Comparison of ENCODE assay signal across 20 mouse cellular contexts in genomic region chr10:122756879-122757530, GRCm38 (mm10).
A peak's percentile ranks its signal among the peaks of the same experiment; 100 is the strongest.
DNase-seq lines count a peak whose midpoint lies in the region; ATAC-seq and TF ChIP-seq lines count a peak whose summit lies in the region.
"Had no signal": no experiment of that assay in that cellular context is flagged by ENCODE, and none has a peak within 500 bp of the region (broad histone marks: within the 10 kb centered on the region; RNA-seq: fewer than 3 reads in every experiment).

No protein-coding gene starts in this region.

- TF ChIP-seq POLR2A in spleen, adult 2 months (IDR thresholded peaks at IDR 0.05; ENCODE audit: low read depth, low read length), result no peak

- peak; percentile 19 for DNase-seq in adrenal gland, postnatal 14 days
- DNase-seq in adrenal gland, postnatal 4 days (ENCODE audit: low spot score in 2 of 2), result no peak
- no peak for DNase-seq in kidney, postnatal 14 days
- DNase-seq in spleen, adult 2 months (ENCODE audit: low read depth in 1 of 2, low spot score in 2 of 2), result no peak
- DNase-seq in spleen, postnatal 10 days (ENCODE audit: low spot score in 2 of 2), result no peak
- DNase-seq in limb, embryonic 11.5 days (ENCODE audit: low spot score), result peak; percentile 70
- DNase-seq: adrenal gland, postnatal 36 days; cerebellum, adult 8-10 months; gastrocnemius, postnatal 14 days; heart, postnatal 14 days had no signal

- 0 out of 2 replicates have a peak, but pooled peaks have one; percentile 40 for ATAC-seq in kidney, embryonic 15.5 days (replicated peaks; ENCODE audit: low FRiP score)
- no peak for ATAC-seq in limb, embryonic 11.5 days (ENCODE audit: insufficient number of reproducible peaks, low FRiP score, low TSS enrichment, low read depth)
- no peak for ATAC-seq in hindbrain, embryonic 13.5 days (ENCODE audit: low FRiP score)
- ATAC-seq: intestine, postnatal 0 days; midbrain, embryonic 15.5 days had no signal

- no peaks in the 10 kb centered on the region for H3K9me3 ChIP-seq in kidney, embryonic 15.5 days (replicated peaks)
- H3K9me3 ChIP-seq in limb, embryonic 11.5 days (ENCODE audit: control insufficient read depth, low read length), result no peaks in the 10 kb centered on the region
- H3K9me3 ChIP-seq in hindbrain, embryonic 13.5 days, result no peaks in the 10 kb centered on the region
- H3K9me3 ChIP-seq: embryonic facial prominence, embryonic 15.5 days; forebrain, embryonic 10.5 days; limb, embryonic 13.5 days; liver, embryonic 15.5 days; midbrain, embryonic 15.5 days had no signal

- H3K4me2 ChIP-seq in kidney, embryonic 15.5 days, result peak overlapping the region; percentile 24; the same call in 1 of the 2 replicates
- H3K4me2 ChIP-seq in limb, embryonic 11.5 days (ENCODE audit: low read depth, severe bottlenecking), result peak overlapping the region; percentile 20; the same call in 1 of the 2 replicates
- H3K4me2 ChIP-seq in hindbrain, embryonic 13.5 days, result no peak overlapping the region
- H3K4me2 ChIP-seq: embryonic facial prominence, embryonic 15.5 days; hindbrain, embryonic 14.5 days; limb, embryonic 13.5 days; liver, embryonic 15.5 days; midbrain, embryonic 15.5 days had no signal

- H3K27ac ChIP-seq in kidney, embryonic 15.5 days, result peak overlapping the region; percentile 88
- 0 out of 2 replicates have a peak overlapping the region, but pooled peaks have one; percentile 26 for H3K27ac ChIP-seq in spleen, adult 2 months (ENCODE audit: insufficient read depth, low read length)
- H3K27ac ChIP-seq in limb, embryonic 11.5 days (replicated peaks; ENCODE audit: low read depth, low read length), result peak overlapping the region; percentile 83
- H3K27ac ChIP-seq in hindbrain, embryonic 13.5 days, result no peak overlapping the region
- H3K27ac ChIP-seq: embryonic facial prominence, embryonic 15.5 days; forebrain, embryonic 10.5 days; hindbrain, embryonic 14.5 days; layer of hippocampus, adult 2 months; limb, embryonic 13.5 days; liver, embryonic 15.5 days; midbrain, embryonic 15.5 days had no signal

- H3K27me3 ChIP-seq in kidney, embryonic 15.5 days, result no peaks in the 10 kb centered on the region
- H3K27me3 ChIP-seq in spleen, adult 2 months (ENCODE audit: control insufficient read depth, insufficient read depth, low read length), result no peaks in the 10 kb centered on the region
- H3K27me3 ChIP-seq in limb, embryonic 11.5 days (ENCODE audit: control insufficient read depth, insufficient read depth, low read length), result no peaks in the 10 kb centered on the region
- H3K27me3 ChIP-seq in hindbrain, embryonic 13.5 days, result no peaks in the 10 kb centered on the region
- H3K27me3 ChIP-seq: embryonic facial prominence, embryonic 15.5 days; limb, embryonic 13.5 days; liver, embryonic 15.5 days; midbrain, embryonic 15.5 days had no signal

- H3K9ac ChIP-seq in kidney, embryonic 15.5 days, result no peak overlapping the region
- H3K9ac ChIP-seq in limb, embryonic 11.5 days (ENCODE audit: low read length), result no peak overlapping the region
- H3K9ac ChIP-seq in hindbrain, embryonic 13.5 days, result no peak overlapping the region
- H3K9ac ChIP-seq: embryonic facial prominence, embryonic 15.5 days; hindbrain, embryonic 14.5 days; limb, embryonic 13.5 days; liver, embryonic 15.5 days; midbrain, embryonic 15.5 days had no signal

- WGBS in kidney, embryonic 15.5 days, result 17% methylated on average over 7 of the region's 7 CpGs
- 75% methylated on average over 7 of the region's 7 CpGs for WGBS in spleen, adult 2 months
- 4% methylated on average over 7 of the region's 7 CpGs for WGBS in limb, embryonic 11.5 days
- WGBS in hindbrain, embryonic 13.5 days, result 25% methylated on average over 7 of the region's 7 CpGs

- no peak for TF ChIP-seq CTCF in spleen, adult 2 months (IDR thresholded peaks at IDR 0.05; ENCODE audit: extremely low read depth, insufficient read depth, insufficient read length, insufficient replicate concordance)

- peaks cover 50% of the 10 kb centered on the region for H3K4me1 ChIP-seq in kidney, embryonic 15.5 days
- H3K4me1 ChIP-seq in spleen, adult 2 months (ENCODE audit: control insufficient read depth, insufficient read depth, insufficient read length), result peaks cover 4% of the 10 kb centered on the region; the same call in 1 of the 2 replicates
- H3K4me1 ChIP-seq in limb, embryonic 11.5 days (ENCODE audit: control insufficient read depth, insufficient read depth, low read length), result peaks cover 32% of the 10 kb centered on the region
- peaks cover 19% of the 10 kb centered on the region for H3K4me1 ChIP-seq in hindbrain, embryonic 13.5 days (replicated peaks)
- H3K4me1 ChIP-seq: liver, embryonic 15.5 days had no signal

- no peaks in the 10 kb centered on the region for H3K36me3 ChIP-seq in kidney, embryonic 15.5 days
- H3K36me3 ChIP-seq in spleen, adult 2 months (ENCODE audit: control insufficient read depth, insufficient read depth, low read length), result no peaks in the 10 kb centered on the region
- no peaks in the 10 kb centered on the region for H3K36me3 ChIP-seq in limb, embryonic 11.5 days (ENCODE audit: control insufficient read depth, insufficient read depth, low read length)
- no peaks in the 10 kb centered on the region for H3K36me3 ChIP-seq in hindbrain, embryonic 13.5 days
- H3K36me3 ChIP-seq: embryonic facial prominence, embryonic 15.5 days; forebrain, embryonic 10.5 days; limb, embryonic 13.5 days; liver, embryonic 15.5 days; midbrain, embryonic 15.5 days had no signal

- no peak overlapping the region for H3K4me3 ChIP-seq in kidney, embryonic 15.5 days (replicated peaks)
- no peak overlapping the region for H3K4me3 ChIP-seq in spleen, adult 2 months (ENCODE audit: extremely low read depth, insufficient read depth, insufficient read length)
- H3K4me3 ChIP-seq in limb, embryonic 11.5 days (ENCODE audit: low read depth, low read length), result no peak overlapping the region
- H3K4me3 ChIP-seq in hindbrain, embryonic 13.5 days, result no peak overlapping the region
- H3K4me3 ChIP-seq: embryonic facial prominence, embryonic 15.5 days; forebrain, embryonic 10.5 days; layer of hippocampus, adult 2 months; limb, embryonic 13.5 days; liver, embryonic 15.5 days; midbrain, embryonic 15.5 days had no signal

Comparison
In these comparisons a context has a peak if more than half of its experiments do, and no peak if none do; other contexts are left out.
1. DNase-seq: peak in adrenal gland, postnatal 14 days (single experiment) and limb, embryonic 11.5 days (single experiment); none in adrenal gland, postnatal 4 days (0 of 2), kidney, postnatal 14 days (single experiment), spleen, adult 2 months (0 of 2) and spleen, postnatal 10 days (0 of 2).